Comparison of ENCODE assay signal across 8 mouse cellular contexts in the genomic region with DNA sequence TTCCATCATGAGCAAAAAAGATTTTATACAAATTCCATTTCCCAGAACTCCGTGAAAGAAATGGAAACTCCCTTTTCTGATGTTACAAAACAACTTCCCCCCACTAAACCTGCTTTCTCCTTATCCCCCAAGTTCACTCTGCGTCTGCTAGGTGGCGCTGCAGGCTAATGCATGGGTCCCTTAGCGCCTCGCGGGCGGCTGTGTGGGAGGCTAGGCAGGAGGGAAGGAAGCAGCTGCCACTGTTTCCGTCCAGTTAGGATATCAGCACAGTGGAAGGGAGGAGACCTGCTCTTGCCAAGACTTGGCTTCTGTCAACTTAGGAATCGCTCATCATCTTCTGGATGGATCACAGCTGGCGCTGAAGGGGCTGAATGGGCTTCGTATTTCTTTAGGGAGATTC. TPM values are rescaled to one million over a fixed set of nuclear protein-coding genes. Genes with fewer than 3 reads are reported as not detected.
DNase-seq lines count a peak whose midpoint lies in the region; ATAC-seq lines count a peak whose summit lies in the region.

No protein-coding gene starts in this region.

- peaks cover 7% of the 10 kb centered on the region; the same call in 1 of the 2 replicates for H3K27me3 ChIP-seq in intestine, embryonic 14.5 days (replicated peaks; ENCODE audit: control insufficient read depth, insufficient read depth, low read length)

- no peak overlapping the region for H3K9ac ChIP-seq in intestine, embryonic 14.5 days (ENCODE audit: low read length)

- H3K36me3 ChIP-seq in intestine, embryonic 14.5 days (ENCODE audit: control insufficient read depth, insufficient read depth, low read length) = no peaks in the 10 kb centered on the region

- H3K4me1 ChIP-seq in intestine, embryonic 14.5 days (replicated peaks; ENCODE audit: control insufficient read depth, insufficient read depth, low read length) = peaks cover 9% of the 10 kb centered on the region; the same call in 1 of the 2 replicates

- peak; percentile 59 for ATAC-seq in activated CD4-positive, CD25-positive, alpha-beta regulatory T cell, adult 4 months
- ATAC-seq in intestine, embryonic 14.5 days (replicated peaks; ENCODE audit: low FRiP score, low TSS enrichment, low read depth) = peak; percentile 89
- peak; percentile 96 for ATAC-seq in megakaryocyte-erythroid progenitor cell, adult 5-6 weeks (replicated peaks; ENCODE audit: low FRiP score, low TSS enrichment, poor library complexity, severe bottlenecking)

- H3K27ac ChIP-seq in intestine, embryonic 14.5 days (ENCODE audit: low read depth) = no peak overlapping the region

- peak overlapping the region; percentile 24; the same call in 1 of the 2 replicates for H3K4me2 ChIP-seq in intestine, embryonic 14.5 days (ENCODE audit: low read length)

- DNase-seq in embryo, embryonic 10 days (ENCODE audit: low spot score) = peak; percentile 93
- peak; percentile 88 to 89 for DNase-seq in gastrocnemius, postnatal 36 days
- DNase-seq in intestine, embryonic 14.5 days (ENCODE audit: low spot score) = peak; percentile 96
- peak; percentile 88 to 91 for DNase-seq in left cerebral cortex, postnatal 10 days (ENCODE audit: extremely low spot score in 1 of 2, low spot score in 2 of 2)
- DNase-seq in right cerebral cortex, postnatal 14 days = peak; percentile 91
- DNase-seq in urinary bladder, postnatal 25 days (ENCODE audit: low spot score) = peak; percentile 90

- no peak overlapping the region for H3K4me3 ChIP-seq in intestine, embryonic 14.5 days (ENCODE audit: low read depth, low read length)

- 2% methylated on average over 11 of the region's 11 CpGs for WGBS in intestine, embryonic 14.5 days

- no peaks in the 10 kb centered on the region for H3K9me3 ChIP-seq in intestine, embryonic 14.5 days (ENCODE audit: control insufficient read depth, low read length)

- intact Hi-C loops in gastrocnemius, postnatal 36 days (cut with DNase I) = loop anchor here (1.0 to 5.0 kb wide), 5 partner anchors 93 to 533 kb away; no protein-coding TSS in a partner anchor
- intact Hi-C loops in left cerebral cortex, postnatal 10 days (cut with DNase I) = loop anchor here (1.0 to 2.0 kb wide), 3 partner anchors 221 to 534 kb away; no protein-coding TSS in a partner anchor

RNA-seq across cellular contexts. Expression of gene Osmr, which starts 34.9 kb away (rescaled TPM):
- under 1 TPM; 0.05 to 0.19 TPM for polyA plus RNA-seq in activated CD4-positive, CD25-positive, alpha-beta regulatory T cell, adult 4 months (2017; shearing (Covaris generic))
- total RNA-seq in gastrocnemius, postnatal 36 days (2021) = 1 to 10 TPM; 3.0 to 4.1 TPM
- polyA plus RNA-seq in intestine, embryonic 14.5 days (2014; fragmentation: Nextera tagmentation; extraction: Ambion mirVana) = 0.99 and 1.6 TPM in 2 replicates
- 1 to 10 TPM; 4.2 to 4.4 TPM for total RNA-seq in left cerebral cortex, postnatal 10 days (2021)
- not detected in 2 replicates for total RNA-seq in megakaryocyte-erythroid progenitor cell, adult 5-6 weeks (2014; fragmentation: Nextera tagmentation)
- total RNA-seq in megakaryocyte-erythroid progenitor cell, adult 5-6 weeks (2017) = not detected in 2 replicates

Comparison
In these comparisons a context has a peak if more than half of its experiments do, and no peak if none do; other contexts are left out.
1. RNA of gene Osmr, which starts 34.9 kb away (total RNA-seq): 4.2 to 4.4 TPM in left cerebral cortex, postnatal 10 days and 3.0 to 4.1 TPM in gastrocnemius, postnatal 36 days; not detected in megakaryocyte-erythroid progenitor cell, adult 5-6 weeks; every median in the first group is over 4 times any median in the second.
2. Peak in every context shown above with its lines, with median percentiles within 50 percentile points of each other: ATAC-seq and DNase-seq.